Mouse (Mus musculus) common myeloid progenitor, adult 5-6 weeks (primary cell): ENCODE results near the gene Obscn. TPM values are rescaled to one million over a fixed set of nuclear protein-coding genes. Genes with fewer than 3 reads are reported as not detected.
"Not testable (repeated sequence)": the region's sequence is repeated elsewhere in the genome, so short reads cannot be mapped to it uniquely, and the experiment has no call there.

Source experiments
- ATAC-seq: replicated peaks from 2 replicates; pipeline ENCODE4 v1.8.0; 2016; ENCODE audit warnings: low read depth, mild to moderate bottlenecking, moderate TSS enrichment, inconsistent platforms; ENCODE audit not compliant: poor library complexity, severe bottlenecking
- total RNA-seq: library from RNA; stranded (forward); fragments of 200-1000, 187-1606 nt; gene quantifications from 2 replicates; pipeline ENCODE4 v1.2.3, GENCODE M21; 2017

Obscn gene
- total RNA-seq, 1 experiment from 2014 or later, result not detected

GRCm38 (mm10) chr11:58967346-58967745 is 168.9 kb downstream of the Obscn start:
- ATAC-seq, result 0 out of 2 replicates have a peak, but pooled peaks have one; percentile 34

DNA sequence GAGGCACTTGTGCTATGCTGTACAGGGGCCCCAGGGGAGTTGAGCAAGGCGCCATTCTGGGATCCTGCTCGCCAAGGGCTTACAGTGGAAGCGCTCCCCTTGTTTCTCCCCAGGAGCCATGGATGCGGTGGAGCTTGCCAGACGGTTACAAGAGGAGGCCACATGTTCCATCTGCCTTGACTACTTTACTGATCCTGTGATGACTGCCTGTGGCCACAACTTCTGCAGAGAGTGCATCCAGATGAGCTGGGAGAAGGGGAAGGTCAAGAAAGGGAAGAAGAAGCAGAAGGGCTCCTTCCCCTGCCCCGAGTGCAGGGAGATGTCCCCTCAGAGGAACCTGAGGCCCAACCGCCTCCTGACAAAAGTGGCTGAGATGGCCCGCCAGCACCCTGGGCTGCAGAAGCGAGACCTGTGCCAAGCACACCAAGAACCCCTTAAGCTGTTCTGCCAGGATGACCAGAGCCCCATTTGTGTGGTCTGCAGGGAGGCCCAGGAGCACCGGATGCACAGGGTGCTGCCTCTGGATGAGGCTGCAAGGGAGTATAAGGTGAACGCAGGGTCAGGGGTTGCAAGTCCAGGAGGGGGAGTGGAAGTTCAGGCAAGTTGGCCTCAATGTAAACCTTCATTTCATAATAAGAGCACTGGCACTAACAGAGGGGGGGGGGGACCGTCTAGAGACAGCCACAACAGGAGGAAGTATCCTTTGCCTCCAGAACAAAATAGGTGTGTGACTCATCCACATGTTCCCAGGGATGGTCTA is 171.0 kb downstream of the Obscn start:
- 0 out of 2 replicates have a peak, but pooled peaks have one; percentile 13 for ATAC-seq

DNA sequence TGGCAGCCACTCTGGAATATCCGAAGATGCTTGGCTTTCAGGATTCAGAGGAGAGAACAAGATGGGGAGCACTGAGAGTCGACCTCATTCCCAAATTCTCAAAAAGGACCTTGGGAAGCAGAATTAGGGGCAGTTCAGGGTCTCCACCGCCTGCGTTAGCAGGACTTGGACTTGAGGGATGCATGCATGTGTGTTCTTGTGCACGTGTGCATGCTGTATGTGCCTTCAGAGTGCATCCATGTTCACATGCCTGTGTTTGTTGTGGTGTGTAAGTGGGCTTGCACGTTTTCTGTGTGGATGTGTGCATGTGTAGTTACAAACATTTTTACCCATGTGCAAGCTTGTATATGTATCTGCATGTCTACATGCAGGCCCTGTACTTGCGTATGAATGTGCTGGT is 172.0 kb downstream of the Obscn start:
- no peak for ATAC-seq

DNA sequence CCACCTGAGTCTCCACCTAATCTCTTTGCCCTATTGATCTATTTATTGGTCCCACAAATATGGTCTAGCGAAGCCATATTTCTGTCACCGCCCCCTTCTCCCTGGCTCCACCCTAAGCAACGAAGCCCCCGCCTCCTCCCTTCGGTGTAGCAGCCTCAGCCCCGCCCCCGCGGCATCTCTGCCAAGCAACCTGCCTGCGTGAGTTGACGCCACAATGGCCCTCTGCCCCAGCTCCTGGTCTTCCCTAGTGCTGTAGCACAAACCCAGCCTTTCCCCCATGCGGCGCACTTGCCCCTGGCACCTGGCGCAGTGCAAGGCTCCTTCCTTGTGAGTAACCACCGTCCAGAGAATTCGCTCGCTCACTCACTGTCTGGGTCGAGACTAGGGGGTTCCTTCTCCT is 172.7 kb downstream of the Obscn start:
- no peak for ATAC-seq

GRCm38 (mm10) chr11:58961364-58962177 is 174.6 kb downstream of the Obscn start:
- no peak for ATAC-seq

- ATAC-seq, result peak; percentile 74
These were observed 176.2 kb downstream of the Obscn start for GRCm38 (mm10) chr11:58959921-58960465.

DNA sequence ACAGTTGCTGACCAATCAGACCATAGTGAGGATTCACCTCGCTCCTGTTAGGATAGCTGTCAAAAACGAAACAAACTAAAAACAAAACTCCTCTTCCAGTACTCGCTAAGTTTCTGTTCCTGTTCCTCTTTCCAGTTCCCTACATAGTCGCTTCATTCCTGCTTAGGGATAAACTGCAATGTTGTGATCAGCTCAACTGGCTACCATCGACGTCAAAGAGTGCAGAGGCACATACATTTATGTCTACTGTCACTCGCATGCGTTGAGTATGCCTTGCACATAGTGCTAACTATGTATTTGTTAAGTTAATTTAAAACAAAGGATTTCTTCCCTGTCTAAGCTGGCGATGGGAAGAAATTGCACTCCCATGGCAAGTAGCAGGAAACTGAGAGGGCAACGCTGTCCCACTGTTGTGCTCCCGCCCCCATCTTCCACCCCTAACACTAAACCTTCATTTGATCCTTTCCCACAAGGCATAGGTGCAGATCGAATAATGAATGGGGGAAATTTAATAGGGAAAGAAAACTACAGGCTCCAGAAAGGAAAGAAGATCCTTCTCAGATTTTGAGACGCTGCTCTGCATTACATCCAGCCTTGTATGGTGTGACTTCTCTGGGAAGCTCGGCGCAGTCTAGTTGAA is 176.9 kb downstream of the Obscn start:
- 0 out of 2 replicates have a peak, but pooled peaks have one; percentile 0 for ATAC-seq

- no peak for ATAC-seq
These were observed 177.7 kb downstream of the Obscn start for GRCm38 (mm10) chr11:58958536-58958935.

GRCm38 (mm10) chr11:58957226-58957914 is 178.8 kb downstream of the Obscn start:
- no peak for ATAC-seq

DNA sequence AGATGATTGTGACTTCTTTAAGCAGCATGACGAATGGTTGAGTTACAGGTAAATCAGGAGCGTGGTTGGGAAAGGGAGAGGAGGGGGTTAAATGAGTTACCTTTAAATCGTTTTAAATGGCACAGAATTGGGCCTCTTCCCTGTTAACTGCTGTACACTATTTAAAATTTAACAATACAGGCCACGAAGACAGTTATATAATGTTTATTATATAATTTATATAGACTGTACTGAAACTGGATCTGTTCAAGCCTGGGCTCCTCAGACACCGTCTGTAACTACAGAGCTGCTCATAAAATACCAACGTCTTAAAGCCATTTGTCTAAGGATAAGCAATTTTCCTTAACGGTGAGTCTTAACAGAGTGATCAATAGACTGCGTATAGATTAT is 180.3 kb downstream of the Obscn start:
- no peak for ATAC-seq

- peak; percentile 15; the same call in 1 of the 2 replicates for ATAC-seq
These were observed 180.9 kb downstream of the Obscn start for GRCm38 (mm10) chr11:58955143-58955867.

GRCm38 (mm10) chr11:58954420-58955142 is 181.6 kb downstream of the Obscn start, which contains the start of the genes Hist3h2a and Trim17:
Hist3h2a (plus strand) TSS chr11:58954685.
Trim17 (plus strand) TSS chr11:58954685.
- peak; percentile 74 for ATAC-seq

DNA sequence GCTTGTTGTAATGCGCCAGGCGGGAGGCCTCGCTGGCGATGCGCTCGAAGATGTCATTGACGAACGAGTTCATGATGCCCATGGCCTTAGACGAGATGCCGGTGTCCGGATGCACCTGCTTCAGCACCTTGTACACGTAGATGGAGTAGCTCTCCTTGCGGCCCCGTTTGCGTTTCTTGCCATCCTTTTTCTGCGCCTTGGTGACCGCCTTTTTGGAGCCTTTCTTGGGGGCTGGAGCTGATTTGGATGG is 182.1 kb downstream of the Obscn start:
- not testable (repeated sequence) for ATAC-seq

DNA sequence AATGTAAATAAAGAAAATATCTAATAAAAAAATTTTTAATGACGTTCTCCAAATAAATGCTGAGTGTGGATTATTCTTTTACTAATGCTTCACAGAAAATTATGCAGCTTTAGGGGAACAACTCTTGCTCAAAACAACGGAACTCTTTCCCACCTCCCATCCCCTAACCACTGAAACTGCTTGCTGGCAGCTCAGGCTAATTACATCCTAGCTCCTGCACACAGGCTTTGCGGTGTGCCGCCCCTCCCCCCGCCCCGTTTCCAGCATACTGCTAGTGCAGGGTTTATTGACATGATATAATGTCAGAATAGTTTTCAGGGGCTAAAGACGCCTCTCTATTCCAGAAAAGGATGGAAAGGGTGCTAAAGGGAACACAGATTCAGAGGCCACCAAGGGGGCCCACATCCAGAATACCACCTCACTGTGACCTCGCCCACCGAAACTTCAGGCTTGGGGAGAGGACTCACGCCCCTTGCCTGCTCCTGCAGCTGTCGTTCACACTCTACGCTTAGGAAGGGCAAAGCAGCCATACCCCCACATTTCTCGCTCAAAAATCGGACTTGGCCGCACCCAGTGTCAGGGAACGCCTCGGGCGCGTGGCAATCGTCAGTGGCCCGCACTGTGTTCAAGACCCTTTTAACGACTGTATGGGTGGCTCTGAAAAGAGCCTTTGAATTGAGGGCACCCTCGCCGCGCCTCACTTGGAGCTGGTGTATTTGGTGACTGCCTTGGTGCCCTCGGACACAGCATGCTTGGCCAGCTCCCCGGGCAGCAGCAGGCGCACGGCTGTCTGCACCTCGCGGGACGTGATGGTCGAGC is 182.6 kb downstream of the Obscn start:
- no peak for ATAC-seq

- ATAC-seq, result no peak
These were observed 185.0 kb downstream of the Obscn start for GRCm38 (mm10) chr11:58951210-58951609.

GRCm38 (mm10) chr11:58949480-58950431 is 186.4 kb downstream of the Obscn start:
- no peak for ATAC-seq
